Mouse (Mus musculus) limb, embryonic 10.5 days (tissue): Measurements from ENCODE around the gene Rgma. TPM values are rescaled to one million over a fixed set of nuclear protein-coding genes. Genes with fewer than 3 reads are reported as not detected.

Experiments
- DNase-seq: peaks from one replicate; pipeline ENCODE4 v3.0.0-alpha.2; 2017; ENCODE audit warnings: low spot score
- H3K27ac ChIP-seq: fragments of 300-500 bp; sonication (generic); 2 replicates; pipeline ENCODE4 v1.5.1; 2016; ENCODE audit warnings: mild to moderate bottlenecking
- H3K27me3 ChIP-seq: fragments of 300-500 bp; sonication (generic); 2 replicates; pipeline ENCODE4 v1.6.1; 2016; ENCODE audit warnings: low read depth, mild to moderate bottlenecking; ENCODE audit not compliant: poor library complexity, severe bottlenecking
- H3K36me3 ChIP-seq: fragments of 300-500 bp; sonication (generic); 2 replicates; pipeline ENCODE4 v1.6.1; 2016; ENCODE audit warnings: mild to moderate bottlenecking, moderate library complexity
- H3K4me1 ChIP-seq: fragments of 300-500 bp; sonication (generic); 2 replicates; pipeline ENCODE4 v1.6.1; 2016
- H3K4me3 ChIP-seq: fragments of 300-500 bp; sonication (generic); 2 replicates; pipeline ENCODE4 v1.5.1; 2016; ENCODE audit warnings: mild to moderate bottlenecking, moderate library complexity
- H3K9me3 ChIP-seq: fragments of 300-500 bp; sonication (generic); replicated peaks from 2 replicates; pipeline ENCODE4 v1.6.1; 2016; ENCODE audit warnings: mild to moderate bottlenecking
- WGBS: fragments of 180-500 bp; shearing (Covaris S2); methylation state at CpG from one replicate; pipeline ENCODE4 v1.1.7; 2016; 5-methylcytosine and 5-hydroxymethylcytosine counted together
- polyA plus RNA-seq: library from polyadenylated mRNA; unstranded; fragments of >200 nt; fragmentation: Nextera tagmentation; extraction: Ambion mirVana; gene quantifications from 2 replicates; pipeline ENCODE4 v1.2.1, GENCODE M21; 2016

Rgma gene
- polyA plus RNA-seq, 1 experiment from 2014 or later: 26.8 TPM

DNA sequence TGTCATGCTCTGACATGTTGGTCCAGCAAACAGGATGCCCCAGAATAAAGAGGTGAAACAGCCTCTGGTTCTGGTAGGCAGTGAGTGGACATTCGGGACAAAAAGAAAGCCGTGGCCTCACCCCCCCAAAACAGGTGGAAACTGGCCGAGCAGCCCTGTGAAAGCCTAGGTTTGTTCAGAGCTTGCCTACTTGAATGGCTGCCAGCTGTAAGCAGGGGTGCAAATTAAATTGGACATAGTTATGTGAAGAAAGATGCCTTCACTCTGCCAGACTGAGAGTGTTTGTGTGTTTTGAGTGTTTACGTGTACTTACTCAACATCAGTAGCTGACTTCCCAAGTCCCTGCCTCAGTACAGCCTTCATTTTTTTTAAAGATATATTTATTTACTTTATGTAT, 18.7 kb downstream of the Rgma start:
- peak overlapping the region; percentile 95 for H3K27ac ChIP-seq
- DNase-seq: no peak
- H3K9me3 ChIP-seq: no peaks in the 10 kb centered on the region
- 84% methylated on average over 4 of the region's 4 CpGs for WGBS
- H3K4me3 ChIP-seq: peak overlapping the region; percentile 71
- H3K4me1 ChIP-seq: peaks cover 82% of the 10 kb centered on the region
- H3K36me3 ChIP-seq: peaks cover 32% of the 10 kb centered on the region
- H3K27me3 ChIP-seq: peaks cover 14% of the 10 kb centered on the region; the same call in 1 of the 2 replicates

DNA sequence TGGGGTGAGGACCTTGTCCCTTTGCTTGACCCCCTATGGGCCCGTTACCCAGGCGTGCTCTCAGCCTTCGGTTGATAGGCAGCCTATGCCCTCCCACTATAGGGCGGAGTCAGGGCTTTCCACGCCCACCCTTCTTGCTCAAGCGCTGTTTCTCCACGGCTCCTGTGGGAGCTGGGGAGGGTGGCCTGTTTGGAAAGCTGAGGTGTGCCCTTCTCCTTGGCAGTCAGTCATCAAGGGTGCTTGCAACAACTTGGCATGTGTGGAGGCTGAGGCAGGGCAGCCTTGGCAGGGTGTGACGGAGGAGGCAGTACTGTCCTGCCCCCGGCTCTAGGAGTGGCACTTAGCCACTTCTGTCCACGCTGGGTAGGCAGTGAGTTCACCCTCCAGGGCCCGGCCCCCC, 23.0 kb downstream of the Rgma start:
- Histone ChIP-seq H3K4me1 (peaks cover 94% of the 10 kb centered on the region), H3K9me3 (no peaks in the 10 kb centered on the region), H3K4me3 (peak overlapping the region; percentile 43), H3K27ac (peak overlapping the region; percentile 75; the same call in 1 of the 2 replicates), H3K27me3 (peaks cover 15% of the 10 kb centered on the region; the same call in 1 of the 2 replicates), H3K36me3 (peaks cover 49% of the 10 kb centered on the region)
- 4% methylated on average over 11 of the region's 11 CpGs for WGBS
- peak; percentile 65 for DNase-seq

DNA sequence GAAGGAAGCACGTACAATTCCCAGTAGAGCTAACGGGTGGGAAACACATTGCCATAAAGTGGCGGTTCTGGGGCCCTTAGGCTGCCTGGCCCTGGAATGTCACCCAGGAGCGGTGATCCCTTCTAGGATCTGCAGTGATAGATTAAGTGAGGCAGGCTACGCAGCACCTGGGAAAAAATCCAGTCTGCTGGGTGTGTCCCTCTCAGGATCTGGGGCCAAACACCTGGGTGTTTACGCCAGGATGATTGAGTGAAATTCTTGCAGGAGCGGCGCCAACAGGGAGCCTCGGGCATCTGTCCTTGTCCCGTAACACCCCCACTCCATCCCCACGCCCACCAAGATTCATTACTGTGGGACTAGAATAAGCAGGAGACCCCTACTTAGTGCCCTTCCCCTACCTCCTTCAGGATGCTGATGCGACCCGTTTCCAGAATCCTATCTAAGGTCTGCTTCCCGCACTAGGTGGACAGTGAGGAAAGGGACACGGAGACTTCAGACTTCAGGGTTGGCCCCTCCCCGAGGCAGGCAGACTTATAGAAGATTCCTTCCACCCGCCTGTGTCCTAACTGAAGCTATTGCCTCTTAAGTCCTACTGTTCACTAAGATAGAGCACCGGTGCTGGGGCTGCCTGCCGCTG, 23.6 kb downstream of the Rgma start:
- DNase-seq: no peak
- Histone ChIP-seq H3K36me3 (peaks cover 51% of the 10 kb centered on the region), H3K9me3 (no peaks in the 10 kb centered on the region), H3K4me1 (peaks cover 94% of the 10 kb centered on the region), H3K27me3 (peaks cover 15% of the 10 kb centered on the region; the same call in 1 of the 2 replicates), H3K4me3 (peak overlapping the region; percentile 43), H3K27ac (peak overlapping the region; percentile 75)
- 6% methylated on average over 19 of the region's 19 CpGs for WGBS

DNA sequence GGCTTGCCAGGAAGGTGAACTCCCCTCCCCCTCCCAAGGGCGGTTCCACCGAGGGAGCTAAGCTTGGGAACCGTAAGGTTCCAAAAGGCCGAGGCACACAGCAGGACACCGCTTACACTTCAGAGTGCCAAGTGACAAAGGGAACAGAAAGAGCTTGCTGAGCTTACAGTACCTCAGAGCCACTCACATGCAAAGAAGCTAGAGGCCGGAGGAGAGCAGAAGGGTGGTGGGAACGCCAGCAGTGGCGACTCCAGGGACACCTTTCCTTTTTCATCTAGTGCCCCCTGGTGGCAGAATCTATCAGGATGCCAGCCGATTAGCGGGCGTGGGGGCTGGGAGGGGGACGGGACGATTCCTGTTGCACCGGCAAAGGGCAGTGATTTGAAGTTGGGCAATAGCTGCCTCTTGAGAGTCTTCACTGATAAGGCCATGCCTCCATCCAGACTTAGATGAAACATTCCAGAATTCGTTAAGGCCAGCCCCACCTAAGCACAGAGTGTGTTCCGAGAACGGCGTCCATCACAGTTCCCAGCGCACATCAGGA, 24.3 kb downstream of the Rgma start:
- DNase-seq: peak; percentile 87
- Histone ChIP-seq H3K27me3 (peaks cover 15% of the 10 kb centered on the region; the same call in 1 of the 2 replicates), H3K9me3 (no peaks in the 10 kb centered on the region), H3K27ac (peak overlapping the region; percentile 75), H3K36me3 (peaks cover 51% of the 10 kb centered on the region), H3K4me1 (peaks cover 94% of the 10 kb centered on the region), H3K4me3 (peak overlapping the region; percentile 43)
- under 1% methylated on average over 19 of the region's 19 CpGs for WGBS

DNA sequence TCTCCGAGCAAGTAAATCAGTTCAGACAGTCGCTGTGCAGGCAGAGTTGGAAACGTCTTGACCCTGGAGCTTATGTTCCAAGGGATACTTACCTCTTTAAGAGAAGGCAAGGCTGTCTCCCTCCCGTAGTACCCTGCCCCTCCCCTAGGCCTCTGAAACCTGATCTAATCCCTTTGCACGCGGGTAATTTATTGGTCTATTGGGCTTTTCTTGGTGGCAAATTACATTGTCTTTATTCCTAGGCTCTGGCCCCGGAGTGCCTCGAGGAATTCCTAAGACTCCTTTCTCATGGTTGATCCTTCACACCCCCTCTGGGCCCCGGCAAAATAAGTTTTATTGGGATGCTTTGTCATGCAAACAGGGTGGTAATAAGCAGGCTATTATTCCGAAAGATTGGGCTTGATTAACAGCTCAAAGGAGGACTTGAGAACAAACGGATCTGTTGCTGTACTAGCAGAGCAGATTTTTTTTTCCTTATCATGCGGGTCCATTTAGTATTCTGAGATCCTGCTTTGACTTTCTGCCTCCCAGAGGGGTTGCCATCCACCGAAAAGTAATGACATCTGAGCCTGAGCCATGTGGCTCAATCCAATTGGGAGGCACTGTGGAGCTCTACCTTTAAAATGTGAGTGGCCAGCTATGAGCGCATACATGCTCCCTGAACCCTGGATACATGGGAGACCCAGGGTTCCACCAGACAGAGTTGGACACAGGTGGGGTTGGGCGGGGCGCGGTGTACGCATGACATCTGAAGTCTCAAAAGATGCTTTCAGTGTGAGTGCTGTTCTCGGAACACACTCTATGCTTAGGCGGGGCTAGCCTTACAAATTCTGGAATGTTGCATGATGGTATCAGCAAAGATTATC, 25.0 kb downstream of the Rgma start:
- Histone ChIP-seq H3K27me3 (peaks cover 15% of the 10 kb centered on the region; the same call in 1 of the 2 replicates), H3K36me3 (peaks cover 51% of the 10 kb centered on the region)
- 9% methylated on average over 20 of the region's 20 CpGs for WGBS

DNA sequence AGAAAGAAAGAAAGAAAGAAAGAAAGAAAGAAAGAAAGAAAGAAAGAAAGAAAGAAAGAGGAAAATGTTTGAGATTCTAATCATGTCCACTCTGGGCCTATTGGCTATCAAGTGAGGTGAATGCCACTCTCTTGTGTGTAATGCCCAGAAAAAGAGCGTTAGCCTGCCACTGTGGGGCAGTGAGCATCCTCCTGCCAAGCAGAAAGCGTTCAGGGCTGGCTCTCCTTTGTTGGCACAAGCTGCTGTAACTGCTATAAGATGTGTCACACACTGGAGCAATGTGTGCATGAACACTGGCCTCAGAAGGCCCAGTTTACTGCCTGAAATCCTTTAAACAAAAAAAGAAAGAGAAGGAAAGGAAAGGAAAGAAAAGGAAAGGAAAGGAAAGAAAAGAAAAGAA, 26.8 kb downstream of the Rgma start:
- Histone ChIP-seq H3K27me3 (peaks cover 15% of the 10 kb centered on the region; the same call in 1 of the 2 replicates), H3K4me3 (no peak overlapping the region), H3K4me1 (peaks cover 70% of the 10 kb centered on the region), H3K36me3 (peaks cover 58% of the 10 kb centered on the region), H3K27ac (no peak overlapping the region), H3K9me3 (no peaks in the 10 kb centered on the region)
- WGBS: 60% methylated on average over 2 of the region's 2 CpGs
- DNase-seq: no peak

More for the DNA sequence above, 25.0 kb downstream of the Rgma start:
- Histone ChIP-seq H3K27ac (peak overlapping the region; percentile 75), H3K4me3 (peak overlapping the region; percentile 43), H3K9me3 (no peaks in the 10 kb centered on the region), H3K4me1 (peaks cover 87% of the 10 kb centered on the region)
- peak; percentile 65 for DNase-seq

DNA sequence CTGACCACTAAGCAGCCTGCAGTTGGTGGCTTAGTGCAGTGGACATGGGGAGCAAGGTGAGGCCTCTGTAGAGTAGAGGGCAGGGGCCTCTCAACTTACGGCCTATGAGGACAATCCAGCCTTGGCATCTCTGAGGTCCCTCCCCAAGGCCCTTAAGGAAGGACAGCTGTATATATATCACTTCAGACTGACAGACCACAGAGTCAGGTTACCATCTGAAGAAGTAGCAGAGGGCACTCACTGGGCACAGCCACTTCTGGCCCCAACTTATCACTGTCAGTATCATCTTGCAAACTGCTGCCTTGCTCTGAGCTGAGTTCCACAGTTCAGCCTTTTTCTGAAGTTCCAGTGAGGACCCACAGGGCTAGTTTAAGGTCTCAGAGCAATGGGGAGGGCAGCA, 27.4 kb downstream of the Rgma start:
- Histone ChIP-seq H3K4me3 (no peak overlapping the region), H3K4me1 (peaks cover 64% of the 10 kb centered on the region), H3K36me3 (peaks cover 61% of the 10 kb centered on the region), H3K27ac (0 out of 2 replicates have a peak overlapping the region, but pooled peaks have one; percentile 44), H3K9me3 (no peaks in the 10 kb centered on the region), H3K27me3 (peaks cover 11% of the 10 kb centered on the region; the same call in 1 of the 2 replicates)
- 45% methylated on average over 1 of the region's 1 CpGs for WGBS
- no peak for DNase-seq

DNA sequence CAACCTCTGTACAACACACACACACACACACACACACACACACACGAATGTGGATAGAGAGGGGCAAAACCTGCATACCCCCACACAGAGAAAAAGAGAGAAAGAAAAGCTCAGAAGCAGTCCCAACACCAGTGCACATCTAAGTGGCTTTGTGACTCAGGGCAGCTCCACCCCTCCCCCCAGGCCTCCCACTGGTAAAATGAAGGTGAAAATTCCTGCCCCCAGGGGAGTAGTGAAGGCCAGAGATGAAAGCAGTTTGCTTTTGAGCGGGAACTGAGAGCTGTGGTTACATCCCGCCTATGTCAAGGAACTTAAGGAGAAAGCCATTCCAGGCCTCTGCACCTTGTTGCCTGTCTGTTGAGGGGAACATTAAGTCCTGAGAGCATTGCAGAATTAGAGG, 28.2 kb downstream of the Rgma start:
- no peak for DNase-seq
- no peaks in the 10 kb centered on the region for H3K9me3 ChIP-seq
- peaks cover 68% of the 10 kb centered on the region for H3K36me3 ChIP-seq
- WGBS: 10% methylated on average over 3 of the region's 3 CpGs
- peaks cover 6% of the 10 kb centered on the region; the same call in 1 of the 2 replicates for H3K27me3 ChIP-seq
- H3K4me1 ChIP-seq: peaks cover 55% of the 10 kb centered on the region
- no peak overlapping the region for H3K4me3 ChIP-seq
- H3K27ac ChIP-seq: peak overlapping the region; percentile 44; the same call in 1 of the 2 replicates

DNA sequence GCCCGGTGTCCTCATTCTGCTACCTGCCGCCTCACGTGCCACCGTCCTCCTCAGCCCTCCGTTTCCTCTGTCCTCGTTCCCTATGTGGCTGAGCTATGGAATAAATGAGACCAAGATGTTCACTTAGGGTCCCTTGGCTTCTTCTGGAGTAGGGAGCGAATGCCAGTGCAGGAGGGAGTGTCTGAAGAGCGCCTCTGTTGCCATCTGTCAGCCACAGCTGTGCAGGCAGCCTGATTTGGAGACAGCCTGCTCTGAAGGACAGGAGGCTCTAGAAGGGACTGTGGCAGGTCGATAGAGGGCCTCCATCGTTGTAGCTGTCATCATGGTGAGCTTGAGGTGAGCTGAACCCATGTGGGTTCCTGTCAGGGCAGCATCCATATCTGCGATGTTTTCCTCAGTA, 30.2 kb downstream of the Rgma start:
- Histone ChIP-seq H3K4me3 (no peak overlapping the region), H3K9me3 (no peaks in the 10 kb centered on the region), H3K36me3 (peaks cover 86% of the 10 kb centered on the region), H3K4me1 (peaks cover 35% of the 10 kb centered on the region), H3K27me3 (no peaks in the 10 kb centered on the region), H3K27ac (no peak overlapping the region)
- no peak for DNase-seq
- WGBS: 94% methylated on average over 11 of the region's 11 CpGs

DNA sequence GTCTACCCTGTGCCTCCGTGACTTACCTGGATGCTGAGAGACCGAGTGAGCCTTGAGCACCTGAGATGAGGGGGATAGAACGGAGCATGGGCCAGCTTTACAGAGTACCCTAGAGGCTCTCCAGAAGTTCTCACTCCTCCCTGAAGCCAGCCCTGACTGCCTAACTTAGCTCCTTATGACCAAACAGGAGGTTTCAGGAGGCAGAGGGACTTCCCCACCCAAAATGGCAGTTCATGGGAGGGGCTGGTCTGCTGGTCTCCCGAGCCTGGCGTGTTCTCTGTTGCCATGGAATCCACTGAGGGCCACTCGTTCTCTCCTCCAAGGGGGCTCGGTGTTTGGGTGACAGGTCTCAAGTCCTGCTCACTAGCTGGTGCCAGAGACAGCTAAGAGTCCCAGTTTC, 36.2 kb downstream of the Rgma start:
- DNase-seq: no peak
- WGBS: 81% methylated on average over 7 of the region's 7 CpGs
- H3K27ac ChIP-seq: no peak overlapping the region
- H3K4me3 ChIP-seq: no peak overlapping the region
- no peaks in the 10 kb centered on the region for H3K9me3 ChIP-seq
- no peaks in the 10 kb centered on the region for H3K27me3 ChIP-seq
- peaks cover 99% of the 10 kb centered on the region for H3K36me3 ChIP-seq
- peaks cover 4% of the 10 kb centered on the region; the same call in 1 of the 2 replicates for H3K4me1 ChIP-seq

DNA sequence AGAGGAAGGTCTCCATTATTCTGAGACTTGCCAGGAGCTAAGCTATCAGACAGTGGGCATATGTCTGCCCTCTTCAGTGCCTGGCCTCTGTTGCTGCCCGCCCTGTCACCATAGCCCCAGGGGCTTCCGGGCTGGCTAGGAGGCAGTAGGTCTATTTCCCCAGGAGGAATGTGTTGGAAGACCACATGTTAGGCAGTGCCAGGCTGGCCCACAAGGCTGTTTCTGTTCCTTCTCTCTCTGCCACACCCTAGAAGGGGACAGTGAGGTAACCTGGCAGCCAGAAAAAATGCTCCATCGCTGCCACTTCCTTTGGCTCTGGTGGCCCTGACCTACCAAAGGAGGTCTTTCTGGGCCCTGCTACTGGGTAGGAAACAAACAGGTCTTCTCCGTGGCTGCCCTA, 36.7 kb downstream of the Rgma start:
- Histone ChIP-seq H3K4me3 (no peak overlapping the region), H3K27ac (no peak overlapping the region), H3K27me3 (no peaks in the 10 kb centered on the region), H3K36me3 (peaks cover 99% of the 10 kb centered on the region), H3K9me3 (no peaks in the 10 kb centered on the region), H3K4me1 (peaks cover 4% of the 10 kb centered on the region; the same call in 1 of the 2 replicates)
- WGBS: 90% methylated on average over 4 of the region's 4 CpGs
- no peak for DNase-seq

DNA sequence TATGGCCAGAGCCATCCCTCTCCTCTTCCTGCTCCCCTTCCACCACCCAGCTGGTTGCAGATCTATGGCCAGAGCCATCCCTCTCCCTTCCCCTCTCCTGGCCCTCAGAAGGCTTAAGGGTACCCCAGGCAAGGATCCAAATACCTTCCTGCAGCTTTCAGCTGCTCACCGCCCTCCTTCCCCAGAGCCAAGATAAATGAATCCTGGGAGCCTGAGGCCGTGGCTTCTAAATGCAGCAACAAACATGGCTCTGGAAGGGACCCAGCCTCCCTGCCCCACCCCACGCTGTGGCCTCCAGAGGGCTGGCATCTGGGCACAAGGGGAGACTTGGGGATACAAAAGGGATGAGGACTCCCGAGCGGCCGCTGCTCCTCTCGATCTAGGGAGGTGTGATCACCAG, 37.1 kb downstream of the Rgma start:
- Histone ChIP-seq H3K27ac (no peak overlapping the region), H3K4me1 (peaks cover 4% of the 10 kb centered on the region; the same call in 1 of the 2 replicates), H3K9me3 (no peaks in the 10 kb centered on the region), H3K36me3 (peaks cover 99% of the 10 kb centered on the region), H3K27me3 (no peaks in the 10 kb centered on the region), H3K4me3 (no peak overlapping the region)
- no peak for DNase-seq
- 88% methylated on average over 7 of the region's 7 CpGs for WGBS

DNA sequence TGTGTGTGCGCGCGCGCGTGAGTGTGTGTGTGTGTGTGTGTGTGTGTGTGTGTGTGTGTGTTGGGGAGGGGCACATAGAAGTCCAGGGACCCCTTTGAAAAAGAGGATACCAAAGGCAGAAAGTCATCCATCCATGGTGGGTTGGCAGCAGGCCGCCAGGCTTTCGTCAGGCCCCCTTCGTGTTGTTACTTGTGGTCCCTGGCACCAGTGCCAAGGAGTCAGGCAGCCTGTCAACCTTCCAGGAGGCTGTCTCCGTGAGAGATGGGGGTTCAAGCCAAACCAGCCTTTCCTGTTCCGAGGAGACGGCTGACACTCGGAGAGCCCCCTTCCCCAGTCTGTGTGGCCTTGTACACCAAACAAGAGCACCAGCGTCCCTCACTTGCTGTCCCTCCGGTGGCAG, 38.9 kb downstream of the Rgma start:
- Histone ChIP-seq H3K27ac (no peak overlapping the region), H3K4me3 (no peak overlapping the region), H3K9me3 (no peaks in the 10 kb centered on the region), H3K27me3 (no peaks in the 10 kb centered on the region), H3K36me3 (peaks cover 100% of the 10 kb centered on the region), H3K4me1 (peaks cover 14% of the 10 kb centered on the region)
- WGBS: 78% methylated on average over 14 of the region's 14 CpGs
- DNase-seq: no peak
